Mouse (Mus musculus): ENCODE measurements around the gene Rflnb.

Gene Rflnb

GRCm38 (mm10) chr11:76027139-76028071 is at the start of gene Rflnb:
TSS of gene Rflnb (minus strand) at chr11:76027782.
- DNase-seq (ENCODE audit: low read depth) = peak; percentile 93

DNA sequence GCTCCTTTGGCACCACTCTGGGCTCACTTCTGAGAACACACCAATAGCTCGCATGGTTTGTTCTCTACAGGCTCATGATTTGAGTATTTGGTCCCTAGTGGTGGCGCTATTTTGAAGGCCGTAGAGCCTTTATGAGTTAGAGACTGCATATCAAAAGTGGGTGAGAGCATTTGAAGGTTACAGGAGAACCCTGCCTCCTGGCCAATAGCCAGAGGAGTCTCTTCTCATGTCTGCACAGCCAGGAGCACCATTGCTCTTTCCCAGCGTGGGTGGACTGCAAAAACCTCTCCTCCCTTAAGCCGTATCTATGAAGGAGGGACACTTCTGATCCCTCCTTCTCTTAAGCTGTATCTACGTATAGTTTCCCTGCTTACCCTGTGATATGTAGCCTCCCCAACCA is 49.8 kb upstream of the Rflnb start:
- no peak for DNase-seq (ENCODE audit: low read depth)

GRCm38 (mm10) chr11:76074296-76075093 is 46.9 kb upstream of the Rflnb start:
- peak; percentile 55 for DNase-seq (ENCODE audit: low read depth)

- no peak for DNase-seq (ENCODE audit: low read depth)
These were observed 42.2 kb upstream of the Rflnb start for GRCm38 (mm10) chr11:76069816-76070215.

GRCm38 (mm10) chr11:76066563-76067156 is 39.1 kb upstream of the Rflnb start:
- DNase-seq (ENCODE audit: low read depth) = no peak

GRCm38 (mm10) chr11:76065521-76066095 is 38.0 kb upstream of the Rflnb start:
- DNase-seq (ENCODE audit: low read depth) = peak; percentile 14

DNA sequence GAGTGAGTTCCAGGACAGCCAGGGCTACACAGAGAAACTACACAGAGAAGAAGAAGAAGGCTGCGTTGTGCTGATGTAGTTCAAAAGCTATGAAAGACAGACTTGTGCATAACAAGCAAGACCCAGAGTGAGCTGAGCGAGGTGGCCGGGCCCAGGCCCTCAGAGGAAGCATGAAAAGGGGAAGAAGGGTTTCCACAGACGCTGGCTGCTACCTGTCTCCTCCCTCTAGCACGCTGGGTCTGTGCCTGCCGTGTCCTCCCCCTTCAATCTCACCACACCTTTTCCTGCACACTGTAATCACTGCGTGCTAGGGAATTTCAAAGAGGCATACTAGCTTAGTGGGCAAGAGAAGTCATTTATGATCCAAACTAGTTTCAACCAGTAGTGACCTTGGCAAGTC is 36.8 kb upstream of the Rflnb start:
- DNase-seq (ENCODE audit: low read depth) = no peak

GRCm38 (mm10) chr11:76060906-76061305 is 33.3 kb upstream of the Rflnb start:
- DNase-seq (ENCODE audit: low read depth) = peak; percentile 66

DNA sequence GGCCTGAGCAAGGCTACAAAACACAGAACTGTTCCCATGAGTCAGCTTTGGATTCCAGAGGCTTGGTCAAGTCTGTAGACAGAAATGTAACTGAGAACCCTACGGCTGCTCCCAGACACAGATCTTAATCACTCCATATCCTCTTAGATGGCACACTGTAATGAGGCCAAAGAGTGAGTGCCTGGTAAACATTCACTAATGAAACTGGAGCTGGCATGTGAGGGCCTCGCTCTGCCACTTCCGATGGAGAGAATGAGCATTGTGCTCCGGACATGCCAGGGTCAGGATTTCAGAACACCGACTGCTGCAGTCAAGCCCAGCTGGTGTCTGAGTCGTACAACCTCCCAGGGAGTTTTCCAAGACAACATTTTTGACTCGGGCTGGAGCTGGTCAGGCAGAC is 32.4 kb upstream of the Rflnb start:
- peak; percentile 82 for DNase-seq (ENCODE audit: low read depth)

DNA sequence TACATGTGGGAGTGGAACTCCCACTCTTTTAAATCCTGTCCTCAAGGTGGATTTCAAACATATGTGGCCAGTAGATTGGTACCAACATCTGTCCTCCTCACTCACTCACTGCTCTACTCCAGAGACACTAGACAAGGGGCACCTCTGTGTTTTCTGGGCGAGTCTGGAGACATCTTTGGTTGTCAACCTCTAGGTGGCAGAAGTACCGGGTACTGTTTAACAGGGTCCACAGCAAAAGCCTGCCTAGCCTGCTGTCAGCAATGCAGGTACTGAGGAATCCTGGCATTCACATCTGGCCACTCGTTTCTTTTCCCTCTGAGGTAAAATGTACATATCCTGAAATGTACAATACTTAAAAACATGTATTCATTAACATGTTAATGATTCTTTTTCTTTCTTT is 28.9 kb upstream of the Rflnb start:
- peak; percentile 26 for DNase-seq (ENCODE audit: low read depth)

GRCm38 (mm10) chr11:76052496-76052895 is 24.9 kb upstream of the Rflnb start:
- DNase-seq (ENCODE audit: low read depth) = no peak

DNA sequence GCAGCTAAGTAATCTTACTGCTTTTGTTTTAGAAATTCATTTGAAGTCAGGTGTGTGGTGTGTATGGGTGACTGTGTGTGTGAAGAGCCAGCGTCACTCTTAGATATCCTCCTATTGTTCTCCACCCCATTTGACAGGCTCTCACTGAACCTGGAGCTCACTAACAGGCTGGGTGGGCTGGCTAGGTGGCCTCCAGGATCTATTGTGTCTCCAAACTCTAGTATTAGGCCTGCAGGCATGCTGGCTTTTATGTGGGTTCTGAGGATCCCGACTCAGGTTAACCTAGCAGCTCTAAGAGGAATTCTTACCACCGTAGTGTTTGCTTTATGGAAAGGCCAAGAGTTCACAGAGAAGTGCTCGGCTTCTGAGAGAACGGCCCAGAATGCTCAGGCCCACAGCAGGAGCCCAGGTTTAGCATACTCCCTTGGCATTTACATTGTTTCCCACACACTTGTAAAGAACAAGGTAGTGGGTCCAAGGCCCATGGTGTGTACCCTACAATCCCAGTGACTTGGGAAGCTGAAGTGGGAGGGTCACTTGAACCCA is 23.5 kb upstream of the Rflnb start:
- DNase-seq (ENCODE audit: low read depth) = no peak

DNA sequence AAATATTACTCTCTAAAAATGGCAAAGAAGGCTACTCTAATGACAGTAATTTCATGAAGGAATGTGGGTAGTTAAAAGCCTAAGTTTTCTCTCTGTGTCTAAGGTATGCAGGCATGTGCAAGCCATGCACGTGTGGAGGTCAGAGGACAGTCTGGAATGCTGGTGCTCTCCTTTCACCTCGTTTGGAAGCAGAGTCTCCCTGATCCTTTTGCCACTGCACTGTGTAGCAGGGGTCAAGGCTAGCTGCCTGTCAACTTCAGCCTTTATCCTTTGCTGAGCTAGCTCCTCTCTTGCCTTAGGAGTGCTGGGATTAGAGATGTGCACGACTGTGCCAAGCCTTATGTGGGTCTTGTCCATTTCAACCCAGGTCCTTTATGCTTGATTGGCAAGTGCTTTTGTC is 22.9 kb upstream of the Rflnb start:
- no peak for DNase-seq (ENCODE audit: low read depth)

DNA sequence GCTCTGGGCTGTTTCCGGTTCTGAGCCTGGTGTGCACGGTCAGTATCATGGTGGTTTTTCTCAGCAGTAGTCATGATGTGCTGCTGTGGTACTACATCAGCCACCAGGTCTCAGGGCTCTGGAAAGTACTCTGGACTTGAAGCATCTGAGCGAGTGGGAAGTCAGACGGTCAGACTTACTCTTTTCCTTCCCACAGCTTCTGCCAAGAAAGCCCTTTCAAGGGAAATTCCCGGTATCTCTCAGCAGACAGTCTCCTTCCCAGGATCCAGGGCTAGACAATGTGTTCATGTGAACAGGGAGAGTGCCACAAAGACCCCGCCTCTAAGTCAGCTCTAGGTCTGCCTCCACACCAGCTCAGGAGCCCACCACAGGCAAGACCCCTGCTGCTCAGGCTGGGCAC is 17.8 kb upstream of the Rflnb start:
- DNase-seq (ENCODE audit: low read depth) = no peak

GRCm38 (mm10) chr11:76044468-76044867 is 16.9 kb upstream of the Rflnb start:
- no peak for DNase-seq (ENCODE audit: low read depth)

GRCm38 (mm10) chr11:76042882-76043281 is 15.3 kb upstream of the Rflnb start:
- DNase-seq (ENCODE audit: low read depth) = no peak

GRCm38 (mm10) chr11:76042041-76042638 is 14.6 kb upstream of the Rflnb start:
- no peak for DNase-seq (ENCODE audit: low read depth)

- DNase-seq (ENCODE audit: low read depth) = no peak
These were observed 13.3 kb upstream of the Rflnb start for GRCm38 (mm10) chr11:76040761-76041376.

DNA sequence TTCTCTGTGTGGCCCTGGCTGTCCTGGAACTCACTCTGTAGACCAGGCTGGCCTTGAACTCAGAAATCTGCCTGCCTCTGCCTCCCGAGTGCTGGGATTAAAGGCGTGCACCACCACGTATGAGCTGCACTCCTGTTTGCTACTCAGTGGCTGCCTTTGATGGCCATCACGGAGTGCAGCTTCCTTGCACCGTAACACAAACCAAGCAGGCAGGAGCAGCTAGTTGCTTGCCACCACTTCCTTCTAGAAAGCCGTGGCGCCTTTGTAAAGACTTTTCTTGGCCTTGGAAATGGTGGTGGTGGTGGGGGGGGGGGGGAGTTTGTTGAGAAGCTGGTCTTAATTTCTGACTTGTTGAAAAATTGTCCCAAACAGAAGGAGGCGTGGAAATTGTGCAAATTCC is 12.5 kb upstream of the Rflnb start:
- DNase-seq (ENCODE audit: low read depth) = no peak

- no peak for DNase-seq (ENCODE audit: low read depth)
These were observed 11.9 kb upstream of the Rflnb start for GRCm38 (mm10) chr11:76039271-76040053.
